Mouse (Mus musculus) olfactory bulb, adult 2 months (tissue): ENCODE data around the gene Ppp5c.

ENCODE experiments used
- CTCF ChIP-seq: fragments of 200-500 bp; IDR thresholded peaks from 2 replicates; pipeline ENCODE4 v1.5.1; 2012; ENCODE audit warnings: low read depth, mild to moderate bottlenecking, low read length, moderate library complexity; ENCODE audit not compliant: insufficient read depth
- POLR2A ChIP-seq: fragments of 200-500 bp; IDR thresholded peaks from 2 replicates; pipeline ENCODE4 v1.6.1; 2012; ENCODE audit warnings: mild to moderate bottlenecking, low read depth, low read length, moderate library complexity; ENCODE audit not compliant: insufficient read depth

GRCm38 (mm10) chr7:17054325-17054989, 26.7 kb upstream of the Ppp5c start:
- TF ChIP-seq CTCF, result no peak
- TF ChIP-seq POLR2A, result no peak
